Mouse (Mus musculus) CD8-positive naive resting alpha-beta T cell, adult 57 days (primary cell): ENCODE measurements around the gene Slco1c1. TPM values are rescaled to one million over a fixed set of nuclear protein-coding genes. Genes with fewer than 3 reads are reported as not detected.

Source experiments
- total RNA-seq: library from RNA; stranded (reverse); gene quantifications from one replicate; pipeline ENCODE4 v1.2.4, GENCODE M21; 2023

Gene Slco1c1
- total RNA-seq, result not detected

DNA sequence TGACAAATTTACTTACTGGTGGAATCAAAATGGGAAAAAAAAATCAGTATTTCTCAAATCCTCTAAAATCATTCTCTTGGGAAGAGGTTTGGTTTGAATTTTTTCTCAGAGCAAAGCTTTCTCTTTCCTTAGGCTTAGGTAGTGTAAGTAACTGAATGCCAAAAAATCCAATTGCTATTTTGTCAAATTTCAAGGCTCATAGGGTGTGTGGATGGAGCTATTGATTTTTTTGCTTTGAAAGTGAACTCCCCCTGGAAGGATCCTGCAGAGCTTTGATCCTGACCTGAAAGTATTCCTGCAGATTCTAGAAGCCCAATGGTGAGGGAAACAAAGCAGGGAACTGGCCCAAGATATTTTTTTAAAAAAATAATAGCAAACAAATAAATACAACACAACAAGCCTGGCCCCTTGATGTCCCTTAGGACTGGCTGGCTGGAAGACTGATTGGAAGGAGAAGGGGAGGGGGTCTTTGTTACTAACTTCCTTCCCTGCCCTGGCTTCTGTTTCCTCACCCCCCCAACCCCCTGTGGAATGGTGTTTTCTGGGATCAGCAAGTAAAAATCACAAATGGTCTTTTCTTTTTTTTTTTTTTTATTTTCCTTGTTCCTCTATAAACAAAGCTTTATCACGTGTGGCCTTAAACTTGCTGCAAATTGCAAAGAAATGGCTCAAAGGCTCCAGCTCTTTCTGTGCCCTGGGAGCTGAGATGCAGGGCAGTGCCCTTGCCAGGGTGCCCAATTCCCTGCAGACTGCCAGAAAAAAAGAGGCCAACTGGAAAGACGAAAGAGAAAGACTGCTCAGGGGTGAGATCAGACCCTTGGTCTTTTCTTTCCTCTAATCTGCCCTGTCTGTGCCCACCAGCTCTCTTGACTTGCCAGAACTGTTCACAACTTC, at the start of gene Slco1c1:
TSS of gene Slco1c1 (plus strand) at position 622 of the 894 bp plus-strand sequence.

Other genes starting within 250 kb of the Slco1c1 start
- not detected for gene Slco1b2, start 105.2 kb downstream of the Slco1c1 start, total RNA-seq
- not detected for gene Gm5724, start 249.4 kb downstream of the Slco1c1 start, total RNA-seq